Mouse (Mus musculus): ENCODE data around the gene Ccdc167.
"Not testable (repeated sequence)": the region's sequence is repeated elsewhere in the genome, so short reads cannot be mapped to it uniquely, and the experiment has no call there.

Gene Ccdc167

GRCm38 (mm10) chr17:29719628-29720575, 3.1 kb upstream of the Ccdc167 start:
- DNase-seq (ENCODE audit: low read depth, low spot score): no peak

- no peak for DNase-seq (ENCODE audit: low read depth, low spot score)
Measured at GRCm38 (mm10) chr17:29718660-29719059, 1.8 kb upstream of the Ccdc167 start.

- DNase-seq (ENCODE audit: low read depth, low spot score): not testable (repeated sequence)
Measured at GRCm38 (mm10) chr17:29713734-29714133, 3.1 kb downstream of the Ccdc167 start.

- DNase-seq (ENCODE audit: low read depth, low spot score): no peak
Measured at GRCm38 (mm10) chr17:29712565-29712964, 4.3 kb downstream of the Ccdc167 start.

GRCm38 (mm10) chr17:29711745-29712431, 5.0 kb downstream of the Ccdc167 start:
- DNase-seq (ENCODE audit: low read depth, low spot score): no peak

- DNase-seq (ENCODE audit: low read depth, low spot score): no peak
Measured at GRCm38 (mm10) chr17:29711076-29711744, 5.6 kb downstream of the Ccdc167 start.

GRCm38 (mm10) chr17:29710562-29711044, 6.2 kb downstream of the Ccdc167 start:
- DNase-seq (ENCODE audit: low read depth, low spot score): no peak

GRCm38 (mm10) chr17:29708783-29709182, 8.1 kb downstream of the Ccdc167 start:
- DNase-seq (ENCODE audit: low read depth, low spot score): no peak

GRCm38 (mm10) chr17:29706981-29707545, 9.8 kb downstream of the Ccdc167 start:
- DNase-seq (ENCODE audit: low read depth, low spot score): no peak

- no peak for DNase-seq (ENCODE audit: low read depth, low spot score)
Measured at GRCm38 (mm10) chr17:29705881-29706280, 11.0 kb downstream of the Ccdc167 start.

GRCm38 (mm10) chr17:29704781-29705180, 12.1 kb downstream of the Ccdc167 start:
- DNase-seq (ENCODE audit: low read depth, low spot score): peak; percentile 64

- DNase-seq (ENCODE audit: low read depth, low spot score): no peak
Measured at GRCm38 (mm10) chr17:29702938-29703710, 13.7 kb downstream of the Ccdc167 start.

- no peak for DNase-seq (ENCODE audit: low read depth, low spot score)
Measured at GRCm38 (mm10) chr17:29700573-29700972, 16.3 kb downstream of the Ccdc167 start.

GRCm38 (mm10) chr17:29698421-29698820, 18.4 kb downstream of the Ccdc167 start:
- no peak for DNase-seq (ENCODE audit: low read depth, low spot score)

GRCm38 (mm10) chr17:29696940-29697339, 19.9 kb downstream of the Ccdc167 start:
- DNase-seq (ENCODE audit: low read depth, low spot score): no peak

- no peak for DNase-seq (ENCODE audit: low read depth, low spot score)
Measured at GRCm38 (mm10) chr17:29694516-29694915, 22.3 kb downstream of the Ccdc167 start.

GRCm38 (mm10) chr17:29693571-29693970, 23.3 kb downstream of the Ccdc167 start:
- no peak for DNase-seq (ENCODE audit: low read depth, low spot score)

GRCm38 (mm10) chr17:29692827-29693226, 24.0 kb downstream of the Ccdc167 start:
- DNase-seq (ENCODE audit: low read depth, low spot score): no peak

GRCm38 (mm10) chr17:29690257-29690656, 26.6 kb downstream of the Ccdc167 start:
- DNase-seq (ENCODE audit: low read depth, low spot score): no peak

GRCm38 (mm10) chr17:29688610-29689009, 28.2 kb downstream of the Ccdc167 start:
- no peak for DNase-seq (ENCODE audit: low read depth, low spot score)

GRCm38 (mm10) chr17:29687373-29687772, 29.5 kb downstream of the Ccdc167 start:
- no peak for DNase-seq (ENCODE audit: low read depth, low spot score)

All from ES-CJ7 (cell line).